Mouse (Mus musculus): ENCODE data around the gene Disp2. TPM values are rescaled to one million over a fixed set of nuclear protein-coding genes. Genes with fewer than 3 reads are reported as not detected.

The Disp2 gene
- polyA plus RNA-seq, 1 experiment from 2014 or later, result 87.0 TPM

- H3K36me3 ChIP-seq (ENCODE audit: control insufficient read depth, insufficient read depth, low read length), result no peaks in the 10 kb centered on the region
- no peak overlapping the region for H3K27ac ChIP-seq (ENCODE audit: low read depth, low read length)
- 10% methylated on average over 7 of the region's 7 CpGs for WGBS
- H3K9me3 ChIP-seq (ENCODE audit: control insufficient read depth, low read length), result no peaks in the 10 kb centered on the region
- H3K9ac ChIP-seq (ENCODE audit: low read depth, low read length), result no peak overlapping the region; the same call in 1 of the 2 replicates
- peak overlapping the region; percentile 90; the same call in 1 of the 2 replicates for H3K4me3 ChIP-seq (ENCODE audit: low read length)
- no peaks in the 10 kb centered on the region for H3K27me3 ChIP-seq (replicated peaks; ENCODE audit: control insufficient read depth, insufficient read depth, low read length)
- ATAC-seq, result no peak
- H3K4me1 ChIP-seq (ENCODE audit: control insufficient read depth, insufficient read depth, low read depth, low read length), result peaks cover 27% of the 10 kb centered on the region
- H3K4me2 ChIP-seq (ENCODE audit: low read length), result peak overlapping the region; percentile 78
Observed at GRCm38 (mm10) chr2:118744621-118745020, 34.9 kb upstream of the Disp2 start.

GRCm38 (mm10) chr2:118745232-118745884 lies 34.2 kb upstream of the Disp2 start, which contains the start of gene Inafm2:
TSS of gene Inafm2 (plus strand) at chr2:118745758.
- Histone ChIP-seq H3K9ac (ENCODE audit: low read depth, low read length) (peak within 1 kb of the TSS; percentile 97), H3K36me3 (ENCODE audit: control insufficient read depth, insufficient read depth, low read length) (no peaks in the 10 kb centered on the region), H3K27me3 (replicated peaks; ENCODE audit: control insufficient read depth, insufficient read depth, low read length) (no peaks in the 10 kb centered on the region), H3K4me2 (ENCODE audit: low read length) (peak within 1 kb of the TSS; percentile 78), H3K27ac (ENCODE audit: low read depth, low read length) (peak within 1 kb of the TSS; percentile 71), H3K4me1 (ENCODE audit: control insufficient read depth, insufficient read depth, low read depth, low read length) (peaks cover 34% of the 10 kb centered on the region), H3K4me3 (ENCODE audit: low read length) (peak within 1 kb of the TSS; percentile 90), H3K9me3 (ENCODE audit: control insufficient read depth, low read length) (no peaks in the 10 kb centered on the region)
- ATAC-seq, result peak; percentile 94
- WGBS, result under 1% methylated on average over 51 of the region's 57 CpGs

- H3K9ac ChIP-seq (ENCODE audit: low read depth, low read length), result peak overlapping the region; percentile 97
- under 1% methylated on average over 69 of the region's 113 CpGs for WGBS
- H3K27ac ChIP-seq (ENCODE audit: low read depth, low read length), result peak overlapping the region; percentile 71
- no peaks in the 10 kb centered on the region for H3K36me3 ChIP-seq (ENCODE audit: control insufficient read depth, insufficient read depth, low read length)
- no peaks in the 10 kb centered on the region for H3K9me3 ChIP-seq (ENCODE audit: control insufficient read depth, low read length)
- H3K27me3 ChIP-seq (replicated peaks; ENCODE audit: control insufficient read depth, insufficient read depth, low read length), result no peaks in the 10 kb centered on the region
- H3K4me3 ChIP-seq (ENCODE audit: low read length), result peak overlapping the region; percentile 90
- peak; percentile 53 for ATAC-seq
- peak overlapping the region; percentile 78 for H3K4me2 ChIP-seq (ENCODE audit: low read length)
- H3K4me1 ChIP-seq (ENCODE audit: control insufficient read depth, insufficient read depth, low read depth, low read length), result peaks cover 36% of the 10 kb centered on the region
Observed at GRCm38 (mm10) chr2:118745915-118746901, 33.3 kb upstream of the Disp2 start.

GRCm38 (mm10) chr2:118747301-118747960 lies 32.1 kb upstream of the Disp2 start:
- Histone ChIP-seq H3K36me3 (ENCODE audit: control insufficient read depth, insufficient read depth, low read length) (no peaks in the 10 kb centered on the region), H3K4me2 (ENCODE audit: low read length) (peak overlapping the region; percentile 78), H3K9ac (ENCODE audit: low read depth, low read length) (peak overlapping the region; percentile 97), H3K27ac (ENCODE audit: low read depth, low read length) (no peak overlapping the region), H3K4me1 (ENCODE audit: control insufficient read depth, insufficient read depth, low read depth, low read length) (peaks cover 36% of the 10 kb centered on the region), H3K4me3 (ENCODE audit: low read length) (peak overlapping the region; percentile 90), H3K9me3 (ENCODE audit: control insufficient read depth, low read length) (no peaks in the 10 kb centered on the region), H3K27me3 (replicated peaks; ENCODE audit: control insufficient read depth, insufficient read depth, low read length) (no peaks in the 10 kb centered on the region)
- WGBS, result 30% methylated on average over 10 of the region's 10 CpGs
- no peak for ATAC-seq

GRCm38 (mm10) chr2:118749341-118749884 lies 30.1 kb upstream of the Disp2 start:
- Histone ChIP-seq H3K4me3 (ENCODE audit: low read length) (no peak overlapping the region), H3K9ac (ENCODE audit: low read depth, low read length) (no peak overlapping the region), H3K36me3 (ENCODE audit: control insufficient read depth, insufficient read depth, low read length) (no peaks in the 10 kb centered on the region), H3K27ac (ENCODE audit: low read depth, low read length) (no peak overlapping the region), H3K4me2 (ENCODE audit: low read length) (peak overlapping the region; percentile 14; the same call in 1 of the 2 replicates), H3K27me3 (replicated peaks; ENCODE audit: control insufficient read depth, insufficient read depth, low read length) (no peaks in the 10 kb centered on the region), H3K4me1 (ENCODE audit: control insufficient read depth, insufficient read depth, low read depth, low read length) (peaks cover 36% of the 10 kb centered on the region), H3K9me3 (ENCODE audit: control insufficient read depth, low read length) (no peaks in the 10 kb centered on the region)
- ATAC-seq, result no peak
- 14% methylated on average over 10 of the region's 10 CpGs for WGBS

GRCm38 (mm10) chr2:118750476-118750875 lies 29.0 kb upstream of the Disp2 start:
- Histone ChIP-seq H3K9ac (ENCODE audit: low read depth, low read length) (no peak overlapping the region), H3K36me3 (ENCODE audit: control insufficient read depth, insufficient read depth, low read length) (no peaks in the 10 kb centered on the region), H3K27me3 (replicated peaks; ENCODE audit: control insufficient read depth, insufficient read depth, low read length) (no peaks in the 10 kb centered on the region), H3K27ac (ENCODE audit: low read depth, low read length) (no peak overlapping the region), H3K4me3 (ENCODE audit: low read length) (no peak overlapping the region), H3K4me2 (ENCODE audit: low read length) (no peak overlapping the region), H3K9me3 (ENCODE audit: control insufficient read depth, low read length) (no peaks in the 10 kb centered on the region), H3K4me1 (ENCODE audit: control insufficient read depth, insufficient read depth, low read depth, low read length) (peaks cover 30% of the 10 kb centered on the region)
- ATAC-seq, result no peak
- WGBS, result 62% methylated on average over 8 of the region's 8 CpGs

GRCm38 (mm10) chr2:118751896-118752791 lies 27.4 kb upstream of the Disp2 start:
- 58% methylated on average over 16 of the region's 16 CpGs for WGBS
- Histone ChIP-seq H3K27me3 (replicated peaks; ENCODE audit: control insufficient read depth, insufficient read depth, low read length) (no peaks in the 10 kb centered on the region), H3K4me3 (ENCODE audit: low read length) (no peak overlapping the region), H3K9me3 (ENCODE audit: control insufficient read depth, low read length) (no peaks in the 10 kb centered on the region), H3K4me1 (ENCODE audit: control insufficient read depth, insufficient read depth, low read depth, low read length) (peaks cover 24% of the 10 kb centered on the region), H3K9ac (ENCODE audit: low read depth, low read length) (no peak overlapping the region), H3K4me2 (ENCODE audit: low read length) (no peak overlapping the region), H3K27ac (ENCODE audit: low read depth, low read length) (no peak overlapping the region), H3K36me3 (ENCODE audit: control insufficient read depth, insufficient read depth, low read length) (no peaks in the 10 kb centered on the region)
- ATAC-seq, result no peak

- H3K9ac ChIP-seq (ENCODE audit: low read depth, low read length), result no peak overlapping the region
- ATAC-seq, result no peak
- H3K4me1 ChIP-seq (ENCODE audit: control insufficient read depth, insufficient read depth, low read depth, low read length), result peaks cover 18% of the 10 kb centered on the region
- no peaks in the 10 kb centered on the region for H3K9me3 ChIP-seq (ENCODE audit: control insufficient read depth, low read length)
- H3K27ac ChIP-seq (ENCODE audit: low read depth, low read length), result no peak overlapping the region
- H3K27me3 ChIP-seq (replicated peaks; ENCODE audit: control insufficient read depth, insufficient read depth, low read length), result no peaks in the 10 kb centered on the region
- 61% methylated on average over 3 of the region's 4 CpGs for WGBS
- H3K4me2 ChIP-seq (ENCODE audit: low read length), result no peak overlapping the region
- H3K36me3 ChIP-seq (ENCODE audit: control insufficient read depth, insufficient read depth, low read length), result no peaks in the 10 kb centered on the region
- no peak overlapping the region for H3K4me3 ChIP-seq (ENCODE audit: low read length)
Observed at GRCm38 (mm10) chr2:118752792-118753108, 26.8 kb upstream of the Disp2 start.
